Mouse (Mus musculus) midbrain, embryonic 14.5 days (tissue): ENCODE measurements at regions not wholly inside any gene's neighbourhood (a gene's known extent, or its start where the extent isn't known, plus 50 kb on each side); places are given as distances from the start of the nearest gene placed in this dataset.

Experiments used
- ATAC-seq: fragments of 200-750 bp; cut with Nextera tagmentation; 2 replicates; pipeline ENCODE4 v1.8.0; 2017; ENCODE audit warnings: moderate number of reproducible peaks, moderate library complexity; ENCODE audit not compliant: low FRiP score, low TSS enrichment
- DNase-seq: peaks from one replicate; pipeline ENCODE4 v3.0.0-alpha.2; 2015
- H3K27ac ChIP-seq: fragments of 300-500 bp; sonication (generic); replicated peaks from 2 replicates; pipeline ENCODE4 v1.5.1; 2014; ENCODE audit warnings: mild to moderate bottlenecking, low read depth, low read length, moderate library complexity
- H3K27me3 ChIP-seq: fragments of 300-500 bp; sonication (generic); 2 replicates; pipeline ENCODE4 v1.6.1; 2014; ENCODE audit warnings: low read length, control low read depth, mixed read lengths; ENCODE audit not compliant: control insufficient read depth, insufficient read depth
- H3K36me3 ChIP-seq: fragments of 300-500 bp; sonication (generic); 2 replicates; pipeline ENCODE4 v1.6.1; 2014; ENCODE audit warnings: low read length, control low read depth; ENCODE audit not compliant: control insufficient read depth, insufficient read depth
- H3K4me1 ChIP-seq: fragments of 300-500 bp; sonication (generic); 2 replicates; pipeline ENCODE4 v1.6.1; 2014; ENCODE audit warnings: mild to moderate bottlenecking, antibody characterized with exemption, low read length, control low read depth; ENCODE audit not compliant: control insufficient read depth, insufficient read depth
- H3K4me2 ChIP-seq: fragments of 300-500 bp; sonication (generic); 2 replicates; pipeline ENCODE4 v1.6.1; 2014; ENCODE audit warnings: mild to moderate bottlenecking, low read length, moderate library complexity
- H3K4me3 ChIP-seq: fragments of 300-500 bp; sonication (generic); replicated peaks from 2 replicates; pipeline ENCODE4 v1.5.1; 2014; ENCODE audit warnings: low read depth, low read length
- H3K9ac ChIP-seq: fragments of 300-500 bp; sonication (generic); replicated peaks from 2 replicates; pipeline ENCODE4 v1.6.1; 2014; ENCODE audit warnings: mild to moderate bottlenecking, low read length, moderate library complexity
- H3K9me3 ChIP-seq: fragments of 300-500 bp; sonication (generic); 2 replicates; pipeline ENCODE4 v1.6.1; 2016; ENCODE audit warnings: low read length, control low read depth, mixed read lengths; ENCODE audit not compliant: control insufficient read depth
- WGBS: fragments of 180-500 bp; shearing (Covaris S2); extraction: QIAGEN DNeasy Blood & Tissue Kit; methylation state at CpG from one replicate; pipeline ENCODE4 v1.1.7; 2014; 5-methylcytosine and 5-hydroxymethylcytosine counted together

DNA sequence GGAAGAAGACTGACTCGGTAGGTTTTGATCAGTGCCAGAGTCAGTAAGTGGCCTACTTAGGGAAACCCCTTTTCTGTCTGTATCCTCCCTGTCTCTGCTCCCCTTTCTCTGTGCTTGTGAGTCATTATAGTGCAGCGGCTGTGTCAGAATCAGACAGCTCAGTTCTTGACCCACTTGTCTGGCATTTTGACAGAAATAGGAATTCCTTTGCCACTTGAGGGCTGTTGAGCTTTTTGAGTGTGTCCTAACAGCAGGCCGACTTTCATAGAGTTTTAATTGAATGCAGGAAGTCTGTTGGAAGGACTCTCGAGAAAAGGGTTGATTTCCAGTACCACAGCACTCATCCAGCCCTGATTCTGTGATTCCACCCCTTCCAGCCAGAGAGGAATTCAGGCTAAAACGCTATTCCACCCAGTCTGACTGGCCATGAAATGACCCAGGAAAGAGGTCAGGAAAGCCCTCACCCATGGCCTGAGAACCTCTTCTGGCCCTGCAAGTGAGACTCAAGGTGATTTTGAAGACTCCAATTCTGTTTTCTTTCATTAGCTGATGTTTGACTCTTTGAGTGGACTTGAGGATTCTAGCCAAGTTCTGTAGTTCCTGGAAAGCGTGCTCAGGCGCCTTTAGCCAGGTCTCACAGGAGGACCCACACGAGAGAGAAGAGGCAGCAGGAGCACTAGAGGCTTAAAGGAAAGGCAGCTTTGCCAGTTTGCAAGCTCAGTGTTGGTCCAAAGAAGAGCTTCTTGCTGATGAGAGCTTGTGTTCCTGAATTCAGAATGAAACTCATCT is 95.6 kb upstream of the Opcml start:
- no peak for DNase-seq
- Histone ChIP-seq H3K4me3 (no peak overlapping the region), H3K27ac (no peak overlapping the region), H3K27me3 (no peaks in the 10 kb centered on the region), H3K9ac (no peak overlapping the region), H3K9me3 (no peaks in the 10 kb centered on the region), H3K4me1 (no peaks in the 10 kb centered on the region), H3K4me2 (no peak overlapping the region), H3K36me3 (no peaks in the 10 kb centered on the region)
- WGBS, result 81% methylated on average over 8 of the region's 8 CpGs
- no peak for ATAC-seq

DNA sequence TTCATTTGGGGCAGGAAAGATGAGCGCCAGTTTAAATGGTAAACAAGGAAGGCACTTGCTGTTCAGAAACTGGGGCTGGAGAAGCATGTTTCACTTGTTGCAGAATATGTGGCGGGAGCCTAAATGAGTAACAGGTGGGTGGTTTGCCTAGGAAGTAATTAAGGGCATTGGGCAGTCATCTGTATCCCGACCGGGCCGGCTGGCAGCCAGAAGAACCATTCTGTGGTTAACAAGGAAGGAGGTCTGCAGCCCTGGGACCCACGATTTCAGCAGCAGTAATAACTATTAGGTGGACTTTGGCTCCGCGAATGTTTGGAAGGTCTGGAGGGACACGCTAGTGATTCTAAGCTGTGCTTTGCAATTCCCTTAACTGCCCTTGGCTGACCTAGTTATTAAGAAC is 89.0 kb upstream of the Opcml start:
- Histone ChIP-seq H3K36me3 (no peaks in the 10 kb centered on the region), H3K4me1 (no peaks in the 10 kb centered on the region), H3K27me3 (no peaks in the 10 kb centered on the region), H3K4me3 (no peak overlapping the region), H3K27ac (no peak overlapping the region), H3K9me3 (no peaks in the 10 kb centered on the region), H3K4me2 (no peak overlapping the region), H3K9ac (no peak overlapping the region)
- 90% methylated on average over 9 of the region's 9 CpGs for WGBS
- no peak for DNase-seq
- ATAC-seq, result no peak

DNA sequence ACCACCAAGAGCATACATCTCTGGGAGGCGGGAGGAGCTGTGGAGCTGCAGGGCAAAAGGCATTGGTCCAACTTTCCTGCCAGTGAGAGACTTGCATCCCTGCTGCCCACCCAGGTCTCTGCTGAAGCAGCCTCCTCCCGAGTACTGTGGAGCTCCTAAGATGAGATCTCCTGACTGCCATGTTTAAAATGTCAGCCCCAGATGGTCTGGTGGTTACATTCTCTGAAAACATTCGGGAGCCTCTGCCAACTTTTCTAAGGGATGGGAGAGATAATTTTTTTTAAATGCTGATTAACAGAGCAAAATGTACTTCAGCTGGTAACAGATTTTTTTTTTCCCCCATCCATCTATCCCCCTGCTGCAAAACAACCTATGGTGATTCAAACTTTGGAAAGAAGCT is 88.4 kb upstream of the Opcml start:
- ATAC-seq, result no peak
- no peak overlapping the region for H3K9ac ChIP-seq
- no peaks in the 10 kb centered on the region for H3K27me3 ChIP-seq
- H3K4me3 ChIP-seq, result no peak overlapping the region
- H3K4me2 ChIP-seq, result no peak overlapping the region
- no peaks in the 10 kb centered on the region for H3K36me3 ChIP-seq
- H3K27ac ChIP-seq, result no peak overlapping the region
- H3K4me1 ChIP-seq, result no peaks in the 10 kb centered on the region
- no peak for DNase-seq
- 82% methylated on average over 3 of the region's 3 CpGs for WGBS
- H3K9me3 ChIP-seq, result no peaks in the 10 kb centered on the region

- Histone ChIP-seq H3K27ac (no peak overlapping the region), H3K27me3 (no peaks in the 10 kb centered on the region), H3K9me3 (no peaks in the 10 kb centered on the region), H3K36me3 (no peaks in the 10 kb centered on the region), H3K9ac (no peak overlapping the region), H3K4me3 (no peak overlapping the region), H3K4me2 (no peak overlapping the region), H3K4me1 (no peaks in the 10 kb centered on the region)
- WGBS, result 83% methylated on average over 5 of the region's 5 CpGs
- no peak for DNase-seq
- ATAC-seq, result no peak
Observed at GRCm38 (mm10) chr9:27704001-27704400, 86.6 kb upstream of the Opcml start.

GRCm38 (mm10) chr9:27723840-27724408 is 66.7 kb upstream of the Opcml start:
- Histone ChIP-seq H3K9ac (no peak overlapping the region), H3K4me2 (no peak overlapping the region), H3K9me3 (no peaks in the 10 kb centered on the region), H3K27me3 (no peaks in the 10 kb centered on the region), H3K27ac (no peak overlapping the region), H3K4me1 (peaks cover 5% of the 10 kb centered on the region; the same call in 1 of the 2 replicates), H3K36me3 (no peaks in the 10 kb centered on the region), H3K4me3 (no peak overlapping the region)
- DNase-seq (no peak), ATAC-seq (no peak)
- 45% methylated on average over 2 of the region's 2 CpGs for WGBS

- ATAC-seq (no peak), DNase-seq (no peak)
- Histone ChIP-seq H3K4me1 (peaks cover 11% of the 10 kb centered on the region), H3K27ac (no peak overlapping the region), H3K4me3 (no peak overlapping the region), H3K9me3 (no peaks in the 10 kb centered on the region), H3K9ac (no peak overlapping the region), H3K27me3 (no peaks in the 10 kb centered on the region), H3K36me3 (no peaks in the 10 kb centered on the region), H3K4me2 (no peak overlapping the region)
- 76% methylated on average over 2 of the region's 2 CpGs for WGBS
Observed at GRCm38 (mm10) chr9:27724576-27724975, 66.0 kb upstream of the Opcml start.

DNA sequence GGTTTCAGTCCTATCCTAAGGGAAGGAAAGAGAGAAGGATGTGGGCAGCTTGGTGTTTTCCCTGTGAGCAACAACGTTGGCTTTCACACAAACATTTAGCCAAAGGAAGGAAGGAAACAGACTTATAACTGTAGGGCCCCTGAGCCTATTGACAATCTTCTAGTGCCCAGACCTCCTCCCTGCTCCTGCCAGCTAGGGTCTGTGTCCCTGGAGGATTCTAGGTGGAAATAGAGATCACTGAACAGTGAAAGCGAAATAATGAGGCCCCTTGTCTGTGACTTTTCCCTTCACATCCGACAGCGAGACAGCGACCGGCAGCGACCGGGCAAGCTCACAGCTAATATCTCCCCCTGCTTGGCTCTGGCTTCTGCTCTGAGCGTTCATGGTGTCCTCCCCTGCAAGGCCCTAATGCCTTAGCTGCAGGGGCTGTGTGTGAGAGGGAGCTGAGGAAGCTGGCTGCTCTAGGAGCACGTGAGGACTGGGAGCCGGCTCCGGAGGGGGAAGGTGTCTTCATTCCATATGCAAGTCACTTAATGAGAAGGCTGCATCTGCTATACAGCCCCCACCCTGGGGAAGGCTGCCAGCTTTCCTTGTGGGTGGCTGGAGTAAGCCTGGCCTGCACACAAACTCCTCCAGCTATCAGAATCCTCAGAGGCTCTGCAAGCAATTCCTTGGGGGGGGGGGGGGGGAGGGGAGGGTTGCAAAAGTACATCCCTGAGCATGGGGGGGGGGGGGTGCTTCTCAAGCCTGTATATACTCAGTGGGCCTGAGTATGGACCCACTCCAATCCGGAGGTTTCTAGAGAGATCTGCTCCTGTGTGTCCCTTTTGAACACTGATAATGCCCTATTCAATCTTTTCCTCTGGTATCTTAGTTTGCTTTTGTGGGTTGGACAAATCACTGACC is 61.7 kb upstream of the Opcml start:
- H3K27ac ChIP-seq, result peak overlapping the region; percentile 49
- H3K4me3 ChIP-seq, result no peak overlapping the region

DNA sequence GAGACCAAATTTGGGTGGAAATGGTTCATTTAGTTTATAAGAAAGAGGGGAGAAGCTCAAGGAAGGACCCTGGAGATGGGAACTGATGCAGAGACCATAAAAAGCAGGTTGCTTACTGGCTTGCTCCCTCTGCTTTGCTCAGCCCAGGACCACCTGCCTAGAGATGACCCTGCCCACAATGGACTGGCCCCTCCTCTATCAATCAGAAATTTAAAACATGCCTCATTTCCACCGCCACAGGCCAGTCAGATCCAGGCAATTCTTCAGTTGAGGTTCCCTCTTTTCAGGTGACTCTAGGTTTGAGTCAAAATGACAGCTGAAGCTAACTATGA is 61.1 kb upstream of the Opcml start:
- Histone ChIP-seq H3K27ac (no peak overlapping the region), H3K9me3 (no peaks in the 10 kb centered on the region), H3K27me3 (no peaks in the 10 kb centered on the region), H3K4me1 (peaks cover 11% of the 10 kb centered on the region), H3K4me2 (no peak overlapping the region), H3K9ac (no peak overlapping the region), H3K4me3 (no peak overlapping the region), H3K36me3 (no peaks in the 10 kb centered on the region)
- DNase-seq (no peak), ATAC-seq (no peak)
- 45% methylated on average over 1 of the region's 1 CpGs for WGBS

More for the DNA sequence above, 61.7 kb upstream of the Opcml start:
- Histone ChIP-seq H3K27me3 (no peaks in the 10 kb centered on the region), H3K9me3 (no peaks in the 10 kb centered on the region), H3K4me1 (peaks cover 11% of the 10 kb centered on the region), H3K9ac (no peak overlapping the region; the same call in 1 of the 2 replicates), H3K36me3 (no peaks in the 10 kb centered on the region), H3K4me2 (peak overlapping the region; percentile 39)
- WGBS, result 3% methylated on average over 13 of the region's 13 CpGs
- peak; percentile 69 for ATAC-seq
- peak; percentile 71 for DNase-seq
